Mouse (Mus musculus): Measurements from ENCODE around the gene Tfap2c. TPM values are rescaled to one million over a fixed set of nuclear protein-coding genes. Genes with fewer than 3 reads are reported as not detected.
A peak's percentile ranks its signal among the peaks of the same experiment; 100 is the strongest.

Gene Tfap2c
- polyA plus RNA-seq, 1 experiment from 2014 or later: 15.4 TPM

DNA sequence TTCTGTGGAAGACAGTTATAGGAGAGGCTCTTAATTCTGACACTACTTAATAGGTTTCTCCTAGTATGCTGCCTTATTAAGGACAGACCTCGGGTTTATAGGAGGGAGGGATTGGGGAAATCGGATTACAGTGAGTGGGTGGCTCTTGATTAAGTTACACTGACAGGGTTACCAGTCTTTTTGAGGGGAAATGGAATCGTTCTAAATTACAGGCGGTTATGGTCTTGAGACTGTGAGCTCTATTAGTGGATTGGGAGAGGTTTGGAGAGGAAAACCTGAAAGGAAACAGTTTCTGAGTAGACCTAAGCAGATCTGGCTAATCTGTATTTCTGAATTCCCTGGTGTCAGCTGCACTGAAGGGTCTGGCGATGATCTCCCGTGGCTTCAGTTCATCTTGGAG is 3.3 kb downstream of the Tfap2c start:
- no peak overlapping the region for H3K27ac ChIP-seq
- no peaks in the 10 kb centered on the region for H3K36me3 ChIP-seq
- no peak for ATAC-seq (ENCODE audit: insufficient number of reproducible peaks, insufficient read depth, low FRiP score, low TSS enrichment)
- peaks cover 73% of the 10 kb centered on the region for H3K27me3 ChIP-seq
- 4% methylated on average over 6 of the region's 6 CpGs for WGBS
- H3K9me3 ChIP-seq: no peaks in the 10 kb centered on the region
- peak overlapping the region; percentile 66 for H3K4me2 ChIP-seq (replicated peaks)
- peaks cover 45% of the 10 kb centered on the region for H3K4me1 ChIP-seq
- no peak overlapping the region for H3K9ac ChIP-seq
- peak overlapping the region; percentile 21 for H3K4me3 ChIP-seq

DNA sequence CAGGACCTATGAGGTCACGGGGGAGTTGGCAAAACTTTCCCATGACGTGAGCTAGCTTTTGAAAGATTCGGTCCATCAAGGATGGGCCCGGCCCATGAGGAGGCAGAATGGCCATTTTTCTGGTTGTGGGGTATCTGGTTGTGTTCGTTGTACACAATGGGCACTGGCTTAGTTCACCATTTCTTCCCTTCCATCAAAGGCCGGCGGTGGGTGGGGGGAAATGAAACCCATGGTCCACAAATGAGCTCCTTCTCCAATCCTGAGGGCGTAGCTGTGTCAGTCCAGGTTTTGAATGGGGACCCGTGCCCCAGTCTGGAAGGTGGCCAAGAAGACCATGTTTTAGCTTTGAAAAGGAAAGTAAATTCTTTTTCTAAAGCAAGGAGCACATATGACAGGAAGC is 4.8 kb downstream of the Tfap2c start:
- H3K4me1 ChIP-seq: peaks cover 41% of the 10 kb centered on the region
- H3K4me2 ChIP-seq (replicated peaks): no peak overlapping the region
- WGBS: 79% methylated on average over 9 of the region's 9 CpGs
- ATAC-seq (ENCODE audit: insufficient number of reproducible peaks, insufficient read depth, low FRiP score, low TSS enrichment): no peak
- no peak overlapping the region for H3K4me3 ChIP-seq
- no peak overlapping the region for H3K27ac ChIP-seq
- no peak overlapping the region for H3K9ac ChIP-seq
- no peaks in the 10 kb centered on the region for H3K36me3 ChIP-seq
- H3K9me3 ChIP-seq: no peaks in the 10 kb centered on the region
- peaks cover 63% of the 10 kb centered on the region for H3K27me3 ChIP-seq

DNA sequence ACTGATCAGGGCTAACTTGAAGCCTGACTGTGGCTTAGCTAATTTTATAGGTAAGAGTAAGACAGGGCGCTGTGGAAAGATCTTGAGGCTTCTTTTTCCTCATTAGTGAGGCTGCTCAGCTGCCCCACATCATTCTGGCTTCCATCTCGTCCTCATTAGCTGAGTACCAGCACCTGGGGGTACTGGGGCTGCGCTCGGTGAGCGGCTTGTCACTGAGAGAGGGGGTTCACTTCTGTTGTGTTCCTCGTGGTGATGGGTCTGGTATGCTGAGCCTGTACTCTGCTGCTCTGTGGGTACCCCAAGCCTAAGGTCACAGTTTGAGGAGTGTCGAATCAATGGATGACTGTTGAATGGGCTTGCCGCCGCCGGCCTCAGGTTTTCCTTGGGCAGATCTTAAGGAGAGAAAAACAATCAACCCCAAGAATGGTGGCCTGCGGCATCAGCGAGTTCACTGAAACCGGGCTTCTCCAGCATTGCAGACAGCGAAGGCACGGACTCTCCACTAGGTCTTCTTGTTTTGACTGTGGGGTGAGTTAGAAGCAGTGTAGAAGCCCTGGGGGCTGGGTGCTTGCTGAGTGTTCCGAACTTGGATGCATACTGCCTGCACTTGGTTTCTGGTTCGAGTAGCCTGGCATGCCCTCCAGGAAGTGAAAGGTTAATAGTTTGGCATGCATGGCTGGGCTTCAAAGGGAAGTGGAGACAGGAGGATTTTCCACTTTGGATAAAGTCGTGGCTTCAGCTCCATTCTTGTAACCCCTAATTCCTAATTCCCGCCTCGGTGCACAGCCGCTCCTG is 9.5 kb downstream of the Tfap2c start:
- Histone ChIP-seq H3K27me3 (peaks cover 43% of the 10 kb centered on the region), H3K4me2 (replicated peaks) (0 out of 2 replicates have a peak overlapping the region, but pooled peaks have one; percentile 9), H3K4me1 (peaks cover 31% of the 10 kb centered on the region), H3K9me3 (no peaks in the 10 kb centered on the region), H3K9ac (no peak overlapping the region), H3K36me3 (no peaks in the 10 kb centered on the region), H3K4me3 (no peak overlapping the region), H3K27ac (no peak overlapping the region)
- no peak for ATAC-seq (ENCODE audit: insufficient number of reproducible peaks, insufficient read depth, low FRiP score, low TSS enrichment)
- WGBS: 24% methylated on average over 21 of the region's 21 CpGs

DNA sequence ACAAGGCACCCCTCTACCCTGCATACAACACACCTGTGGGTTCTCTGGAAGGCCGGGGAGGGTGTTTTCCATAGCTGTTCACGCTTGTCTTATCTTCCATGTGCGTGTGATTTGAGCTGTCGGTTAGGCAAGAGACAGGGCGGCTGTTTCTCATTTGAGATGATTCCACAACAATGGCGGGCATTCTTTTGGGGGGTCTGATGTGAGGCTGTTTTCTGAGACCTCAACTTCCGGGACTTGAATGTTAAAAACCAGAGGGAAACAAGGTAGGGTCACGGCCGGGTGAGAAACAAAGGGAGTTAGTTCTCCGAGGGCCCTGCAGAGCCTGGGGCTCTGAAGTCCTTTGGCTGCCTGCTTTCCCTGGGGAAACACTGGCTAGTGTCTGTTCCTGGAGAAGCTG is 11.6 kb downstream of the Tfap2c start:
- Histone ChIP-seq H3K9me3 (no peaks in the 10 kb centered on the region), H3K4me1 (peaks cover 28% of the 10 kb centered on the region), H3K9ac (no peak overlapping the region), H3K27me3 (peaks cover 32% of the 10 kb centered on the region), H3K36me3 (no peaks in the 10 kb centered on the region), H3K27ac (no peak overlapping the region), H3K4me3 (no peak overlapping the region), H3K4me2 (replicated peaks) (no peak overlapping the region)
- no peak for ATAC-seq (ENCODE audit: insufficient number of reproducible peaks, insufficient read depth, low FRiP score, low TSS enrichment)
- 7% methylated on average over 10 of the region's 10 CpGs for WGBS

DNA sequence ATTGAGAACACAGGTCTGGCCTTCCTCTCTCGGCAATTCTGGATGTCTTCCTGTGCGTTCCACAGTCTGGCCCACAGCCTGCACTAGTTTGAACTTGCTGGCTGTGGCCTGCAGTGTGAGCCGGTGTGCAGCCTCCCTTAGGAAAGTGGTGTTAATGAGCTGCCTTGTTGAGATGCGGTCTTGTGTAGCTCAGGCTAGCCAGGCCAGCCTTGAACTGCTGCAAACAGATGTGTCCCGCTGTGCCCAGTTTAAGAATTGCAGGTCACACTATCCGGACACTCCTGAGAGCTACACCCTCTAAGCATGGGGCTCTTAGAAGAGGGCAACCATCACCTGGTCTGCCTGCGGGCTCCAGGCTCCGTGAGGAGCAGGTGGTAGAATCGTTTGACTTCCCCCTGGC is 18.4 kb downstream of the Tfap2c start:
- Histone ChIP-seq H3K4me3 (no peak overlapping the region), H3K9me3 (no peaks in the 10 kb centered on the region), H3K36me3 (no peaks in the 10 kb centered on the region), H3K9ac (no peak overlapping the region), H3K4me1 (no peaks in the 10 kb centered on the region), H3K27me3 (no peaks in the 10 kb centered on the region), H3K4me2 (replicated peaks) (no peak overlapping the region), H3K27ac (no peak overlapping the region)
- 80% methylated on average over 9 of the region's 9 CpGs for WGBS
- ATAC-seq (ENCODE audit: insufficient number of reproducible peaks, insufficient read depth, low FRiP score, low TSS enrichment): no peak

DNA sequence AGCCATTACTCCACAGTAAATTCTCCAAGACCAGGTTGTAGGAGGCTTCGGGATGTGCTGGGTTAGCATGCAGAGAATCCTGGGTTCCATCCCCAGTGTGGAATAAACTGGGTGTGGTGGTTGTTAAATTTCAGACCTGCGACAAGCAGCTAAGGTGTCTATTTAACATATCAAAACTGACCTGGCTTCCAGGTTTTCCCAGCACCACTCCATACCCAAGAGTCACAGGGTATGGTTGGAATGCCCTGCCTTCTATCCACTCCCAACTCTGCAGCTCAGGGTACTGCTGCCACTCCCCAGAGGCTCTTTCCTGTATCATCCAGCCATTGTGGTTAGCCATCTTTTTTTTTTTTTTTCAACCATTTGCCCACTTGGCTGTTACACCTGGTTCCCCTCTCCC is 19.1 kb downstream of the Tfap2c start:
- Histone ChIP-seq H3K27ac (no peak overlapping the region), H3K27me3 (no peaks in the 10 kb centered on the region), H3K4me3 (no peak overlapping the region), H3K4me1 (no peaks in the 10 kb centered on the region), H3K36me3 (no peaks in the 10 kb centered on the region), H3K9me3 (no peaks in the 10 kb centered on the region), H3K9ac (no peak overlapping the region), H3K4me2 (replicated peaks) (no peak overlapping the region)
- 86% methylated on average over 2 of the region's 2 CpGs for WGBS
- no peak for ATAC-seq (ENCODE audit: insufficient number of reproducible peaks, insufficient read depth, low FRiP score, low TSS enrichment)

DNA sequence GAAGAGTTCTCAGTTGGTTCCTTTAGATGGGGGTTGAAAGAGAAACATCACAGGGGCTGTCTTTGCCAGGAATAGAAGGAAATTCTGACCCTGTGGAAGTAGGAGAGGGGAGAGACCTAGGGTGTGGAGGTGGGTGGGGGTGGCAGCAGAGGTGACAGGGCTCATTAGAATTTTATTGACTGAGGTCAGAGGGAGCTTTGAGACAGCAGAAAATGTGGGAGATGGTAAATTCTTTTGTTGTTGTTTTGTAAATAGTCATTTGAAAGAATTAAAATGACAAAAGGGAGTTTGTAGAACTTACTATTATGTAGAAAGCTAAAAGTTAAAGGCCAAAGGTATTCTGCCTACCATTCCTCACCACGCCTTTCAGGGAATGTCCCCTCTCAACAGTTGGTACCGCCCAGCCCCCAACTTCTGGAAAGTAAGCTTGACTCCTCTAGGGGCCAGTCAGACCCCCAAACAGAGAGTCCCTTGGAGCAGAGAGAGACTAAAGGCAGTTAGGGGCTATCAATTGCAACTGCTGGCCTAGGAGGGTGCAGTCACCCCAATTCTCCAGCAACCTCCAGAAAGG is 27.9 kb downstream of the Tfap2c start:
- H3K4me2 ChIP-seq (replicated peaks): no peak overlapping the region
- no peak for ATAC-seq (ENCODE audit: insufficient number of reproducible peaks, insufficient read depth, low FRiP score, low TSS enrichment)

DNA sequence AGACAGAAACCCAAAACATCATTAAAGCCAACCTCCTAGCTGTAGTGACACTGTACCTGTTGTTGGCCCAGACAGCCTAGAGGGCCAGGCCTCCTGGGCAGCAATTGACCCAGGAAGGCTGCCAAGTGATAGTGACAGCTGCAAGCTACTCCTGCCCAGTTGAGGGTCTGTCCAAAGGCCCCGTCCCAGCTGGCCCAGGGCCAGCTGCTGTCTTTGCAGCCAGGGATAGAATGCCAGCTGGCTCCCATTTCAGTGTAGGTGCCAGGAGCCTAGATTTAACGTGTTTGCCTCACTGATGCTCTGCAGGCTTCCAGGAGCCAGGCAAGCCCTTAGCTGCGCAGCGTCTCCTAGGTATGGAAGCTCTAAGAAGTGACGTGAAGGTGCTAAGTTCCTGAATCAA is 29.8 kb downstream of the Tfap2c start:
- Histone ChIP-seq H3K9ac (no peak overlapping the region), H3K4me1 (0 out of 2 replicates have a peak, but pooled peaks cover 3% of the 10 kb centered on the region), H3K9me3 (no peaks in the 10 kb centered on the region), H3K27ac (no peak overlapping the region), H3K27me3 (no peaks in the 10 kb centered on the region), H3K36me3 (no peaks in the 10 kb centered on the region), H3K4me2 (replicated peaks) (no peak overlapping the region), H3K4me3 (no peak overlapping the region)
- 66% methylated on average over 5 of the region's 5 CpGs for WGBS
- no peak for ATAC-seq (ENCODE audit: insufficient number of reproducible peaks, insufficient read depth, low FRiP score, low TSS enrichment)

More for the DNA sequence above, 27.9 kb downstream of the Tfap2c start:
- no peaks in the 10 kb centered on the region for H3K27me3 ChIP-seq
- H3K27ac ChIP-seq: no peak overlapping the region
- H3K4me3 ChIP-seq: no peak overlapping the region
- no peak overlapping the region for H3K9ac ChIP-seq
- 75% methylated on average over 2 of the region's 2 CpGs for WGBS
- no peaks in the 10 kb centered on the region for H3K9me3 ChIP-seq
- H3K36me3 ChIP-seq: no peaks in the 10 kb centered on the region
- H3K4me1 ChIP-seq: 0 out of 2 replicates have a peak, but pooled peaks cover 3% of the 10 kb centered on the region

DNA sequence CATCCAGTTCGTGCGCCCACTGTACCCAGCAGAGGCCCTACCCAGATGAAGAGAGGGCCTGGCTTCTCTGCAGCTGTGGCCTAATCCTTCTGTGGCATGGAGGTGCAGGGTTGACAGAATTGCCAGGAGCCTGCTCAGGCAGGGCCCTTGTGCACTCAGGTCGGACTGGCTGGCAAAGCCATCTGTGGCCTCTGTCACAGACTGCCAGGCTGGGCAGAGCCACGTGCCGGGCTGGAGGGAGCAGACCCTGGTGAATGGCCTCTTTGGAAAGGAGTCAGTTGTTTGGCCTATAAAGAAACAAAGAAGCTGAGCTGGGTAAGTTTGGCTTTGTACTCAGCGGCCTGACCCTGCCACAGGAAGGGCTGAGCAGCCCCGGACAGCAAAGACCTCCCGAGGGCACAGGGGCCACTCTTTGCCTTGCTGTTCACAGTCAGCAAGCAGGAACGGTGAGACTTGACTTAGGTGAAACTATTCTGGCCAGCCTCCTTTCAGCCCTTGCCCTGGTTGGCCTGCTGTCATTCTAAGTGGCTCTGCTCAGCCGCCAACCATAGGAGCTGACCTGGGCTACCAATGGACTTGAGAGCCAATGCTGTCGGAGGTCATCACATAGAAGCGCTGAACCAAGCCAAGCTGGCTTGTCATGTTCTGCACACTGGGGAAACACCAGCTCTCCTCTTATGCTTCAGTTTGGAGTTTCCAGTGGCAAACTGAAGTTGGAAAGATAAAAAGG is 31.3 kb downstream of the Tfap2c start:
- Histone ChIP-seq H3K27me3 (no peaks in the 10 kb centered on the region), H3K4me3 (no peak overlapping the region), H3K27ac (no peak overlapping the region), H3K4me2 (replicated peaks) (no peak overlapping the region), H3K4me1 (0 out of 2 replicates have a peak, but pooled peaks cover 3% of the 10 kb centered on the region), H3K36me3 (no peaks in the 10 kb centered on the region), H3K9ac (no peak overlapping the region), H3K9me3 (no peaks in the 10 kb centered on the region)
- WGBS: 55% methylated on average over 12 of the region's 12 CpGs
- ATAC-seq (ENCODE audit: insufficient number of reproducible peaks, insufficient read depth, low FRiP score, low TSS enrichment): no peak

DNA sequence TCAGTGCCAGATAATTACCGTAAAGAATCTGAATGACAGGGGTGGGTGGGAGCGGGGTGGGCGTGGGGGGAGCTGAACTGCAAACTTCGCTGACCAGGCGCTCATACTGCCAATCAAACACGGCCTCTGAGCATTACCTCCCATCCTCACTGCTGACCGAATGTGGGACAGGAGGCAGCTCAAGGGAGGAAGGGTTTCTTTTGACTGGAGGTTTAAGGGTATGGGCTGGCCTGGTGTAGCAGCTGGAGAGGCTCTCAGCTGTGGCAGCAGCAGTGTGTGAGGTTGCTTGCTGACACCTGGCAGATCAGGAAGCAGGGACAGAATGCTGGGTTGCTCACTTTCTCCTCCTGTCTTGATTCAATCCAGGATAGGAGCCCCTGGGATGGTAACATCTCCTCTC is 33.9 kb downstream of the Tfap2c start:
- Histone ChIP-seq H3K4me1 (0 out of 2 replicates have a peak, but pooled peaks cover 3% of the 10 kb centered on the region), H3K27me3 (no peaks in the 10 kb centered on the region)

DNA sequence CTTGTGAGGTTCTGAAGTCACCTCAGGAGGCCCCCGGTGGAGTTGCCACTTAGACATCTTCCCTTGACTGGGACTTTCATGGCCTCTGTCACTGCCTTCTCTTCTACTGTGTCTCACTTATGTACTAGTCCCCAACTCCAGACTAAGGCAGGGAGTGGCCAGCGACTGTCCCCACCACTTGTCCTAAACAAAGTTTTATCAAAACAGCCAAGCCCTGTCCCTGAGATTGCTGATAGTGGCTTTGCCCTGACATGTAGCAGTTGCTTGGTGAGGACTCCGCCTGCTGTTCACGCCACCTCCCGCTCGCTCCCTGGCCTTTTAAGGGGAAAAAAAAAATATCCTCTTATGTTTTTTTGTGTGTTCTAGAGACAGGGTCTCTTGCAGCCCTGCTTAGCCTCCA is 35.9 kb downstream of the Tfap2c start:
- ATAC-seq (ENCODE audit: insufficient number of reproducible peaks, insufficient read depth, low FRiP score, low TSS enrichment): no peak
- WGBS: 74% methylated on average over 6 of the region's 6 CpGs

More for the DNA sequence above, 33.9 kb downstream of the Tfap2c start:
- Histone ChIP-seq H3K4me3 (no peak overlapping the region), H3K36me3 (no peaks in the 10 kb centered on the region), H3K4me2 (replicated peaks) (no peak overlapping the region), H3K9ac (no peak overlapping the region), H3K9me3 (no peaks in the 10 kb centered on the region), H3K27ac (no peak overlapping the region)
- ATAC-seq (ENCODE audit: insufficient number of reproducible peaks, insufficient read depth, low FRiP score, low TSS enrichment): no peak
- 16% methylated on average over 7 of the region's 7 CpGs for WGBS

DNA sequence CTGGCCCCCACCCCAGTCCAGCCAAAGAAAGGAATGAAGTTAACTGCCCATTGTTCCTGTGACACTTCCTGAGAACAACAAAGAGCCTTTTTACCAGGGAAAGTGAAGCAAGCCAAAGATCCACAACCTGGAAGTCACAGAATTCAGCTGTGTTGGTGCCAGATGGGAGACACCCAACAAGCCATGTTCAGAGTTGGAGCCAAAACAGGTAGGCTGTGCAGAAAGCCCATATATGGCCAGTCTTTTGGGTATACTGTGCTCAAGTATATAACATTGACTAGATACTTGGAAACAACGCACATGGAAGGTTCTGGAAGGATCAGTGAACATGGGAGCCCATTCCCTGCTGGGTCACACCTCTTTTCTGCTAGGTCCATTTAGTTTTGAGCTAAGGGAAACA is 39.7 kb downstream of the Tfap2c start:
- H3K36me3 ChIP-seq: no peaks in the 10 kb centered on the region
- no peak overlapping the region for H3K9ac ChIP-seq
- H3K4me1 ChIP-seq: no peaks in the 10 kb centered on the region
- H3K4me3 ChIP-seq: no peak overlapping the region
- no peaks in the 10 kb centered on the region for H3K27me3 ChIP-seq
- WGBS: 85% methylated on average over 1 of the region's 1 CpGs
- H3K27ac ChIP-seq: no peak overlapping the region
- H3K9me3 ChIP-seq: no peaks in the 10 kb centered on the region
- no peak overlapping the region for H3K4me2 ChIP-seq (replicated peaks)
- no peak for ATAC-seq (ENCODE audit: insufficient number of reproducible peaks, insufficient read depth, low FRiP score, low TSS enrichment)

More for the DNA sequence above, 35.9 kb downstream of the Tfap2c start:
- Histone ChIP-seq H3K9ac (no peak overlapping the region), H3K27ac (no peak overlapping the region), H3K27me3 (no peaks in the 10 kb centered on the region), H3K9me3 (no peaks in the 10 kb centered on the region), H3K4me1 (0 out of 2 replicates have a peak, but pooled peaks cover 3% of the 10 kb centered on the region), H3K4me2 (replicated peaks) (no peak overlapping the region), H3K4me3 (no peak overlapping the region), H3K36me3 (no peaks in the 10 kb centered on the region)
